Mouse (Mus musculus): ENCODE data around the gene Rbx1. TPM values are rescaled to one million over a fixed set of nuclear protein-coding genes. Genes with fewer than 3 reads are reported as not detected.
"Not testable (repeated sequence)": the region's sequence is repeated elsewhere in the genome, so short reads cannot be mapped to it uniquely, and the experiment has no call there.

Gene Rbx1
- total and polyA plus RNA-seq, 3 experiments = 67.8 to 122 (median 106) TPM

DNA sequence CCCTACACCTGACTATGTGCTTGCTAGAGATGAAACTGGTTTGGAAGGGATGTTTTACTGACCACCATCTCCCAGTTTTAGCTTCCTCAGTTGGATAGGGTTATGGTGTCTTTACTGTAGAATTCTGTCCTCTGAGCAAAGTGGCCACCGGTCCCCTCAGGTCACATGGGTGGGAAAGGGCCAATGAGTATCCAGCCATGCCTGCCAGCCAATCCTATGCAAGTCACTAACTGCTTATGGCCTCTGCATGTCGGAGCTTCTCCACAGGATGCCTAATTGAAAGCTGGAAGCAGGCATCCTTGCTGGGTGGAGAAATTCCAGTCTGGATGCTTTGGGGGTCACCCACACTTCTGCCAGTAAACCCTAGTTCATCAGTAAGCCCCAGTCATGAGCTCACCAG is 10.5 kb downstream of the Rbx1 start:
- TF ChIP-seq POLR2A (IDR thresholded peaks at IDR 0.05; ENCODE audit: insufficient read depth, low read depth, low read length) (no peak), EP300 (IDR thresholded peaks at IDR 0.05; ENCODE audit: insufficient read depth, low read depth, low read length) (no peak), CTCF (IDR thresholded peaks at IDR 0.05) (no peak)
- no peak overlapping the region for H3K4me3 ChIP-seq
- no peaks in the 10 kb centered on the region for H3K79me2 ChIP-seq (replicated peaks; ENCODE audit: control insufficient read depth, insufficient read depth, low read length)
- H3K36me3 ChIP-seq (ENCODE audit: control insufficient read depth, insufficient read depth, low read length) = no peaks in the 10 kb centered on the region; the same call in 1 of the 2 replicates
- H3K9ac ChIP-seq (ENCODE audit: low read depth, low read length) = no peak overlapping the region
- H3K27ac ChIP-seq = no peak overlapping the region
- 7% methylated on average over 2 of the region's 2 CpGs for WGBS
- H3K27me3 ChIP-seq (ENCODE audit: control insufficient read depth, insufficient read depth, low read length) = no peaks in the 10 kb centered on the region
- DNase-seq = no peak
- no peaks in the 10 kb centered on the region for H3K4me1 ChIP-seq (ENCODE audit: control insufficient read depth, insufficient read depth, low read length)
- intact Hi-C loops (cut with DNase I) = no loop called here

DNA sequence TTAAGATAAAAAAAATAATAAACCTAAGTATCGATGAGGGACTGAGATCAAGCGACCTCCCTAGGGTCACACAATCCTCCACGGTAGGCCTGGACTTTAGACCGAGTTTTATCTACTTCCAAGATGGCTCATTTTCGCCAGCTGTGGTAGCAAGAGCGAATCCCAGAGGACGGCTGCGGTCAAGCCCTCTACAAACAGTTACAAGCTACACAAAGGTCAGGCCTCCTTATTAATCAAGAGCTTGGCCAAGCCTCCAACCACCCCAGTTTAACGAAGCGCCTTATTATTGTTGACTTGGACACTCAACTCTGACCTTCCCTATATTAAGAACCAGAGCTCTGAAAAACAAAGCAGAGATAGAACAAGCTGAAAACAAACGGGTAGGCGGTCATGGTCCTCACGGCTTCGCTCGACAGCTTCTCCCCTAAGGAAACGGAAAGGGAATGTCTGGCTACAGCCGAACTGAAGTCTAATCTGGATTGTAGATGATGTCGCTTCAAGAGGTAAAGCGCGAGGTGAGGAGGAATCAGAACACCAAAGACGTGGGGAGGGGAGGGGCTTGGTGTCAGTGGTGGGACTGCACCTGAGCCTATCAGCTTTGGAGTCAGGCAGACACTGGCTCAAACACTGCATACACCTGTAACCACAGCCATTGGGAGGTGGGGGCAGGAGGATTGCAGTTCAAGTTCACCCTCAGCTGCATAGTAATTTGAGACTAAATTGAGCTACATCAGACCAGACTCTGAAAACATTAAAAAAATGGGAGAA is 13.5 kb downstream of the Rbx1 start:
- Histone ChIP-seq H3K79me2 (replicated peaks; ENCODE audit: control insufficient read depth, insufficient read depth, low read length) (no peaks in the 10 kb centered on the region), H3K27ac (no peak overlapping the region), H3K36me3 (ENCODE audit: control insufficient read depth, insufficient read depth, low read length) (no peaks in the 10 kb centered on the region), H3K4me3 (no peak overlapping the region), H3K27me3 (ENCODE audit: control insufficient read depth, insufficient read depth, low read length) (no peaks in the 10 kb centered on the region), H3K9ac (ENCODE audit: low read depth, low read length) (no peak overlapping the region), H3K4me1 (ENCODE audit: control insufficient read depth, insufficient read depth, low read length) (no peaks in the 10 kb centered on the region)
- no peak for DNase-seq
- intact Hi-C loops (cut with DNase I) = no loop called here
- TF ChIP-seq POLR2A (IDR thresholded peaks at IDR 0.05; ENCODE audit: insufficient read depth, low read depth, low read length) (no peak), EP300 (IDR thresholded peaks at IDR 0.05; ENCODE audit: insufficient read depth, low read depth, low read length) (no peak), CTCF (IDR thresholded peaks at IDR 0.05) (no peak)
- WGBS = 61% methylated on average over 21 of the region's 21 CpGs

DNA sequence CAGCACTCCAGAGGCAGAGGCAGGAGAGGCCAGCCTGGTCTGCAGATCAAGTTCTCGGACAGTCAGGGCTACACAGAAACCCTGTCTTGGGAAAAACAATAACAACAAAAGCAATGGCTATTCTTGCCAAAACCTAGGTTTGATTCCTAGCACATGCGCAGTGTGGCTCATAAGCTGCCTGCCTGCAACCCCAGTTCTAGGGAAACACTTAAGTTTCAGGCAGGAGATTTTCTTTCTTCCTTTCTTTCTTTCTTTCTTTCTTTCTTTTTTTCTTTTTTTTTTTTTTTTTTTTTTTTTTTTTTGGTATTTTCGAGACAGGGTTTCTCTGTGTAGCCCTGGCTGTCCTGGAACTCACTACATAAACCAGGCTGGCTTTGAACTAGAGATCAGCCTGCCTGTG is 14.2 kb downstream of the Rbx1 start:
- 75% methylated on average over 3 of the region's 3 CpGs for whole genome bisulfite sequencing
- H3K79me2 ChIP-seq (replicated peaks; ENCODE audit: control insufficient read depth, insufficient read depth, low read length); intact Hi-C loops (cut with DNase I); H3K4me1 ChIP-seq (ENCODE audit: control insufficient read depth, insufficient read depth, low read length); H3K4me3 ChIP-seq; H3K27me3 ChIP-seq (ENCODE audit: control insufficient read depth, insufficient read depth, low read length); DNase-seq; H3K9ac ChIP-seq (ENCODE audit: low read depth, low read length); H3K36me3 ChIP-seq (ENCODE audit: control insufficient read depth, insufficient read depth, low read length); H3K27ac ChIP-seq: not testable (repeated sequence)

DNA sequence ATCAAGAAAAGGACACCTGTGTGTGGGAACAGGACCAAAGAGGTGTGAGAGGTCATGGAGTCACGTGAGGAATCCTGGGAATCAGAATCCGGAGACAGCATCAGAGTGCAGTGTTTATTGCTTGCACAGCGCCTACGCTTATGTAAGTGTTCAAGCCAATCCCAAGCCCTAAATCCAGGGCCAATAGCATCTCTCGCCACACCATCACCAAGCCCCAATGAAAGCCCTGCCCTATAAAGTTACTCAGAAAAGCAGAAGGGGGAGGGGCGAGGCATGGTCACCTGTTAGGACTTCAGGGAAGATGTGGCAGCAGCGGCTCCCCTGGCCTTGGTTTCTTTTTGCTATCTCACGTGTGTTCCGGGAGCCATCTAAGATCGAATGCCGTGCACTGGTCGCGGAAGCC is 14.9 kb downstream of the Rbx1 start:
- DNase-seq = peak in 1 of 2 experiments; percentile 37
- H3K4me3 ChIP-seq = peak overlapping the region; percentile 22; the same call in 1 of the 2 replicates
- H3K79me2 ChIP-seq (replicated peaks; ENCODE audit: control insufficient read depth, insufficient read depth, low read length) = no peaks in the 10 kb centered on the region
- intact Hi-C loops (cut with DNase I) = no loop called here
- H3K36me3 ChIP-seq (ENCODE audit: control insufficient read depth, insufficient read depth, low read length) = no peaks in the 10 kb centered on the region
- WGBS = 22% methylated on average over 13 of the region's 13 CpGs
- no peak overlapping the region for H3K27ac ChIP-seq
- no peak overlapping the region for H3K9ac ChIP-seq (ENCODE audit: low read depth, low read length)
- H3K27me3 ChIP-seq (ENCODE audit: control insufficient read depth, insufficient read depth, low read length) = no peaks in the 10 kb centered on the region
- TF ChIP-seq POLR2A (IDR thresholded peaks at IDR 0.05; ENCODE audit: insufficient read depth, low read depth, low read length) (no peak), EP300 (IDR thresholded peaks at IDR 0.05; ENCODE audit: insufficient read depth, low read depth, low read length) (no peak), CTCF (IDR thresholded peaks at IDR 0.05) (no peak)
- no peaks in the 10 kb centered on the region for H3K4me1 ChIP-seq (ENCODE audit: control insufficient read depth, insufficient read depth, low read length)

DNA sequence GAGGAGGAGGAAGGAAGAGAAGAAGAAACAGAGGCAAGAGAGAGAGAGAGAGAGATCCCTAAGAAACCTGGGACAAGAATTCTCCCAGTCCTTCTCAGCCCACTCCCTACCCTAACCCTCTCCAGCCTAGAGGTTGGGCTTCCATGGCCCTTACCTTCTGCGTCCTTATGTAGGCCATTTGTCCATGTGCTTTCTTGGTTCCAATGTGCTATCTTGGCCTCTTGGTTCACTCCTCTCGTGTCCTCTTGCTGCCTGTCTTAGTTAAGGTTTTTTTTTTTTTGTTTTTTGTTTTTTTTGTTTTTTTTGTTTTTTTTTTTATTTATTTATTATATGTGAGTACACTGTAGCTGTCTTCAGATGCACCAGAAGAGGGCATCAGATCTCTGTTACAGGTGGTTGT is 16.9 kb downstream of the Rbx1 start:
- intact Hi-C loops (cut with DNase I) = no loop called here
- Histone ChIP-seq H3K4me1 (ENCODE audit: control insufficient read depth, insufficient read depth, low read length) (no peaks in the 10 kb centered on the region), H3K9ac (ENCODE audit: low read depth, low read length) (no peak overlapping the region), H3K36me3 (ENCODE audit: control insufficient read depth, insufficient read depth, low read length) (no peaks in the 10 kb centered on the region), H3K27me3 (ENCODE audit: control insufficient read depth, insufficient read depth, low read length) (no peaks in the 10 kb centered on the region), H3K4me3 (no peak overlapping the region), H3K79me2 (replicated peaks; ENCODE audit: control insufficient read depth, insufficient read depth, low read length) (no peaks in the 10 kb centered on the region), H3K27ac (no peak overlapping the region)
- 78% methylated on average over 2 of the region's 2 CpGs for WGBS
- no peak for DNase-seq
- no peak for TF ChIP-seq EP300 (IDR thresholded peaks at IDR 0.05; ENCODE audit: insufficient read depth, low read depth, low read length)

DNA sequence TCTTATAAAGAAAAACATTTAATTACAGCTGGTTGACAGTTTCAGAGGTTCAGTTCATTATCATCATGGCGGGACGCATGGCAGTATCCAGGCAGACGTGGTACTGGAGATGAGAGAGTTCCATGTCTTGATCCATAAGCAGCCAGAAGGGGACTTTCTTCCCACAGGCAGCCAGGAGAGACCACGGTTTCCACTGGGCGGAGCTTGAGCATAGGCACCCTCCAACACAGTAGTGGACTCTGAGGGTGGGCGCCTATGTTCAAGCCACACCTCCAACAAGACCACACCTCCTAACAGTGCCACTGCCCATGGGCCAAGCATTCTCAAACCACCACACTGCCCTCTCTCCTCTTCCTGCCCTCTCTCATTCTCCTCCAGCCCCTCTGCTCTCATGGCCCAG is 17.6 kb downstream of the Rbx1 start:
- Histone ChIP-seq H3K27me3 (ENCODE audit: control insufficient read depth, insufficient read depth, low read length) (no peaks in the 10 kb centered on the region), H3K4me1 (ENCODE audit: control insufficient read depth, insufficient read depth, low read length) (no peaks in the 10 kb centered on the region), H3K27ac (no peak overlapping the region), H3K36me3 (ENCODE audit: control insufficient read depth, insufficient read depth, low read length) (no peaks in the 10 kb centered on the region), H3K9ac (ENCODE audit: low read depth, low read length) (no peak overlapping the region), H3K79me2 (replicated peaks; ENCODE audit: control insufficient read depth, insufficient read depth, low read length) (no peaks in the 10 kb centered on the region), H3K4me3 (no peak overlapping the region)
- 87% methylated on average over 6 of the region's 6 CpGs for WGBS
- intact Hi-C loops (cut with DNase I) = no loop called here
- DNase-seq = no peak
- TF ChIP-seq EP300 (IDR thresholded peaks at IDR 0.05; ENCODE audit: insufficient read depth, low read depth, low read length) = no peak
- no peak for TF ChIP-seq POLR2A (IDR thresholded peaks at IDR 0.05; ENCODE audit: insufficient read depth, low read depth, low read length)
- TF ChIP-seq CTCF (IDR thresholded peaks at IDR 0.05) = no peak

Measured in heart, adult 2 months (tissue).